ENCODE assay signal across 15 mouse cellular contexts in the genomic region with DNA sequence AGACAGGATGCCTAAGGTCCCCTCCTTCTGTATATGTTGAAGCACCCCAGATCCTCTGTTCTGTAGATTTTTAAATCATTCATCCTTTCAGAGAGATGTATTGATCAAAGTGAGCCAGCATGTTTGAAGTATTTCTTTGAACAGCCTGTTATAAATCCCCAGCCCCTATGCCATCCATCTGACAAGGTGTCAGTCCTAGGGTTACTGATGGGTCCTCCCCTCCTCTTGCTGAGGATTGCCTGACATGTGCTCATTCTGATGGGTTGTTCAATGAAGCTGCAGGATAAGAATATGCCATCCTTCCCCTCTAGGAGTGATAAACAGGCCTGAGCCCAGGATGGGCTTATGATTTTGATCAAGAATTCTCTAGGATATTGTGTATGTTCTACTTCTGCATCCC.
"Had no signal": no experiment of that assay in that cellular context is flagged by ENCODE, and none has a peak within 500 bp of the region (broad histone marks: within the 10 kb centered on the region; RNA-seq: fewer than 3 reads in every experiment).

No protein-coding gene starts in this region.

- H3K4me2 ChIP-seq: neural tube, embryonic 15.5 days; stomach, embryonic 15.5 days had no signal

- H3K9me3 ChIP-seq: neural tube, embryonic 15.5 days; stomach, embryonic 15.5 days had no signal

- H3K27me3 ChIP-seq: neural tube, embryonic 15.5 days; stomach, embryonic 15.5 days had no signal

- H3K9ac ChIP-seq: neural tube, embryonic 15.5 days; stomach, embryonic 15.5 days had no signal

- DNase-seq: retina, postnatal 1 day; right cerebral cortex, adult 18-20 months; right cerebral cortex, postnatal 14 days; right cerebral cortex, postnatal 25 days; right cerebral cortex, postnatal 4 days; spleen, adult 18-20 months; thymus, adult 18-20 months; thymus, adult 2 months; thymus, postnatal 14 days; thymus, postnatal 25 days; thymus, postnatal 36 days; thymus, postnatal 4 days had no signal

- H3K36me3 ChIP-seq: neural tube, embryonic 15.5 days; stomach, embryonic 15.5 days had no signal

- H3K4me3 ChIP-seq: neural tube, embryonic 15.5 days; stomach, embryonic 15.5 days had no signal

- H3K4me1 ChIP-seq: neural tube, embryonic 15.5 days; stomach, embryonic 15.5 days had no signal

- H3K27ac ChIP-seq: neural tube, embryonic 15.5 days; stomach, embryonic 15.5 days; stomach, postnatal 0 days had no signal
